Mouse (Mus musculus) megakaryocyte-erythroid progenitor cell, adult 5-6 weeks (primary cell): ENCODE measurements around the gene Amh. TPM values are rescaled to one million over a fixed set of nuclear protein-coding genes. Genes with fewer than 3 reads are reported as not detected.
A peak's percentile ranks its signal among the peaks of the same experiment; 100 is the strongest.

ENCODE experiments used
- ATAC-seq: replicated peaks from 2 replicates; pipeline ENCODE4 v1.8.0; 2016; ENCODE audit warnings: mild to moderate bottlenecking, inconsistent platforms; ENCODE audit not compliant: severe bottlenecking, poor library complexity, low FRiP score, low TSS enrichment
- total RNA-seq, 2 experiments: library from RNA; stranded (forward) in 1 of 2; stranded (reverse) in 1 of 2; fragments of 200-1000, 215-1000 nt in 1 of 2; fragments of >200 nt in 1 of 2; fragmentation: Nextera tagmentation in 1 of 2; gene quantifications; 2 replicates each; pipeline ENCODE4 v1.2.3; 2014 to 2017

The Amh gene
- 0.59 TPM in 1 of 2 replicates, not detected in the other for total RNA-seq (2014; fragmentation: Nextera tagmentation)
- total RNA-seq (2017) = not detected in 2 replicates

DNA sequence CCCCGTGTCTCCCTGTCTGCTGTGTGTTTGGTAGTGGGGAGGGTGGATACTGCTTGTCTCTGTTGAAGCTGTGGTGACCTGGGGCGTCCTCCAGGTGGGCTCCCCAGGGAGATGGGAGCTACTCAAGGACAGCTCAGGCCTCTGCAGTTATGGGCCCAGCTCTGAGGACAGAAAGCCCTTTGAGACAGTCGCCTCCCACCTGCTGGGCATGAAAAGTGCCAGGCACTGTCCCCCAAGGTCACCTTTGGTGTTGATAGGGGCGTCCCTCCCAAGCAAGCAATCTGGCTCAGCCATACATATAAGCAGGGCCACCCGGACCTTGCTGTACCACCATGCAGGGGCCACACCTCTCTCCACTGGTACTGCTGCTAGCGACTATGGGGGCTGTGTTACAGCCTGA lies at the start of gene Amh:
TSS of gene Amh (plus strand) at position 328 of the 400 bp plus-strand sequence.
- ATAC-seq = no peak

DNA sequence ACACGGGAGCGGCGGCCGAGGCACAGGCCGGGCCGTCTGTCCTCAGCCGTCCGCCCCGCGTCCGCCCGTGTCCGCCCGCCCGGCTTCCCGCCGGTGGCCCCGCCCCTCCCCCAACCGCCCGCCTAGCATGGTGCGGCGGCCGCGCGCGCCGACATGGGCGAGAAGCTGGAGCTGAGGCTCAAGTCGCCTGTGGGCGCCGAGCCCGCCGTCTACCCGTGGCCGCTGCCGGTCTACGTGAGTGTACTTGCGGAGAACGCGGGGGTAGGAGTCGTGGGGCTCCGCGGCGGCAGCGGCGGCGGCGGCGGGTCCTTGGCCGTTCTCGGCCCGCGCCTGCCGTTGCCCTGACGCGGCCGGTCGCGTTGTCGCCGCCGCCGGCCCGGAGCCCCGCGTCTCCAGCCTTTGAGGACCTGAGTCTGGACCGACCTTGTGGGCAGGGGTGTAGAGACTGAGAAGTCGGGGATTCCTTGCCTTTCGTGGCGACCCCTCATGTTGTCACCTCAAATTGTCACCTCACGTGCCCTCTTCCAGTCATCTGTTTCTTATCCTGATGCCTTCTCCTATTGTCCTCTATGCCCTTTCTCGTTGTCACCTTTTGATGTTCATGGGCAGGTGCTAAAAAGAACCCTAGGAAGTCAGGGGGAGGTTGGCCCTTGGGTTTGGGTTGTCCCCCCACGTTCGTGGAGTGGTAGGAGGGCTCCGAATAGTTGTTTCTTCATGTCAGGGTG lies 49.6 kb upstream of the Amh start:
- ATAC-seq = no peak

DNA sequence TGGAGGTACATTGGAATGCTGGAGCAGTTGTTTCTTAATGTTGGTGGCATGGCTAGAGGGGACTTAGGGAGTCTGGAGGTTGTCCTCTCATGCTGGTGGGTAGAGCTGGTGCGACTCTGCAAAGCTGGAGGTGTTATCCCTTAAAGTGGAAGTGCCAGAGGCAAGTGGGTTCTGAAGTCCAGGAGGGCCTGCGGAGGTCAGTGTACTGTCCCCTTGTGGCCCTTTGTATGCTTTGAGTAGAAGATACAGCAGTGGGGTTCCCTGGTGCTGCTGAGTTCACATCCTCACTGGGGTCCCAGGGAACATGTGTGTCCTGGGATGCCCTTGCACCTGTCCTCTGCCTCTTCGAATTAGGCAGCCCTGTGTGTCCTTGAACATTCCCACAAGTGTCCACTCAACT lies 48.9 kb upstream of the Amh start:
- ATAC-seq = no peak

DNA sequence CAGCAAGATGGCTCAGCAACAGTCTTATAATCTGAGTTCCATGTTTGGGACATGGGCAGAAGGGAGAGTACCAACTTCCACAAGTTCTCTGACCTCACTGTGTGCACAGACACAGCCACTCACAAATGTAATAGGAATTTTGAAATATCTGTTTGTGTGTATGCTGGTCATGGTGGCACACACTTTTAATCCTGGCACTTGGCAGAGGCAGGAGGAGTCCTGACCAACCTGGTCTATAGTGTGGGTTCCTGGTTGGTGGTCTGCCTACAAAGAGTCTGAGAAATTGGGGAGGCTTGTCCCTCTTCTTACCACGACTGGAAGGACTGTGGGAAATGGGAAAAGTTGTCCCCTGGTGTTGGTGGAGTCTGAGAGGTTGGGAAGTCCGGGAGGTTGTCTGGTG lies 48.5 kb upstream of the Amh start:
- no peak for ATAC-seq

DNA sequence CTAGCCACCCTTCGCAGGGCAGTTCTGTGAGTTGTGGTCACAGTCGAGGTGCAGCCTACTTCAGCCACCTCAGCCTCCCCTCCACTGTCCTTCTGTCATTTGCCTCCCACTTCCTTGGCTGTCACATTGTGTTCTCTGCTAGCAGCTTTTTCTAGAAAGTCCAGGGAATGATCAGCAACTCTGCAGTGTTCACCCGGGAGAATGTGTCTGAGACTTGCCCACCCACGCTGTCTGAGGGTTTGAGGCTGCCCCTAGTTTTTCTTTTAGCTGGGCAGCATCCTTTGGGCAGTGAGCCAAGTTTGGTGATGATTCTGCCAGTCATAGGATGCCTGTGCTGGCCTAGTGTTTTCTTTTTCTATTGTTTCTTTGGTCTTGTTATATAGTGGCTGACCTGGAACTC lies 48.1 kb upstream of the Amh start:
- no peak for ATAC-seq

DNA sequence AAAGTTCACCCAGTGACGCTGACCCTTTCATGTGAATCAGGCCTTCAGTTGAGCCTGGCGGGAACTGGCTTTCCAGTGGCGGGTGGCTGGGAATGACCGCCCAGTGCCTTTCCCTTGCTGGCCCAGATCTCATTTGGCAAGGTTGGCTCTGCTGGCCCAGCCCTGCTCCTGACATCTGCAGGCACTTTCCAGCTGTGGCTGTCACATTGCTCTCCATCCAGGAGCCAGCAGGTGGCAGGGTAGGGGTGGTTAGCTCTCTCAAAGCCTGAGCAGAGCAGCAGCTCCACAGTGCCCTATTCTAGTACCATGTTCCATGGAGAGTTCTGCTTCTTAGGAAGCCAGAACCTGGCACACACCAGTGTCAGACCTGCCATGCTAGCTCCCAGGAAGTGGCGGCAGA lies 47.3 kb upstream of the Amh start:
- peak; percentile 90 for ATAC-seq

DNA sequence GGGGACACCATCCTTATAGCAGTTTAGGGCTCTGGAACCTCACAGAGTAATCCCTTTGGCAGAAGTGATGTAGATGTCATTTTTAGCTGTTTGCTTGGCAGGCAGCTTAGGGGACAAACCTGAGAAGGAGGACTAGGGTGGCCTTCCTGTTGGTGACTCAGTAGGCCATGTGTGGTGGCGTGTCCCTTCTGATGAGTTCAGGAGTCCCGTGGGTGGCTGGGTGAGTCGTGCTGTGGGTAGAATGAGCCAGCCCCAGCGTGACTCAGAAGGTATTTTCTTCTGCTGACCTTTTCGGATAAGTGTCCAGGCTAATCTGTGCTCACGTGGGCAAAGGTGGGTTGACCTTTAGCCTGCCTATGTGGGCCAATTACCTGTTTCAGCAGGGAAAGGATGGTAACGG lies 46.4 kb upstream of the Amh start:
- ATAC-seq = no peak

DNA sequence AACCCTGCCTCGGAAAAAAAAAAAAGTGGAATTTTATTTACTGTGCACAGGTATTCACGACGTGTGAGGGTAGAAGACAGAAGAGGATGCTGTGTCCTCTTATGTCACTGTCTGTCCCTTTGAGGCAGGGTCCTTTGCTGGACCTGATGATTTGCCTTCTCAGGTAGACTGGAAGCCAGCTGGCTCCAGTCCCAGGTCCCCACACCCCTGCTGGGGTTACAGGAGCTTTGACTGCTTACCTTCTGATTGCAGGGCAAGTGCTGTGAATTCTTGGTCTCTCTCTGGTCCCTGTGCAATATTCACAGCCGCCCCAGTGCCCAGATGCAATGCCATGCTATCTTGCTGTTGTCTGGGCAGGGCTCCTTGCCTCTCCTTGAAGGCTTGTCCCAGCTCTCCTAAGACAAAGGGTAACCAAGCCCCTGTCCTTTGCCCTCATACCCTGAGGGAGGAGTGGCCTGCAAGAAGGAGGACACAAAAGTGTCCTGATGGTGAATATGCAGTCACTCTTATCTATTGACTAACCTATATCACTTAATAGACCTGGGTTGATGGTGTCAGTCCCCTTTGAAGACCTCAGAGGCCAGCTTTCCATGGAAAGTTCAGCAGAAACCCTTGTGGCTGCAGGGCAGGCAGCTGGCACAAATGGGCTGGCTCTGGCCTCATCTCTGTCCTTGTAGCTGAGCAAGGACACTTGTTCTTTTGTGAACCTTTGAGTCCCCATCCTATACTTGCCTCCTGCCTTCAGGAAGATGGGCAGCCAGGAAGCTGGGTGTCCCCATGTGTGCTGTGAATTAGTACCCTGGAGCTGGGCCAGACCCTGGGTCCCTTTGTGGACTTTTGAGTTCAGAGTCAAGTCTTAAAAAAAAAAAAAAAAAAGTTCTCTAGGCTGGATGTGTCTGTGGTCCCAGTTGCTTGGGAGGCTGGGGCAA lies 44.2 kb upstream of the Amh start:
- no peak for ATAC-seq

DNA sequence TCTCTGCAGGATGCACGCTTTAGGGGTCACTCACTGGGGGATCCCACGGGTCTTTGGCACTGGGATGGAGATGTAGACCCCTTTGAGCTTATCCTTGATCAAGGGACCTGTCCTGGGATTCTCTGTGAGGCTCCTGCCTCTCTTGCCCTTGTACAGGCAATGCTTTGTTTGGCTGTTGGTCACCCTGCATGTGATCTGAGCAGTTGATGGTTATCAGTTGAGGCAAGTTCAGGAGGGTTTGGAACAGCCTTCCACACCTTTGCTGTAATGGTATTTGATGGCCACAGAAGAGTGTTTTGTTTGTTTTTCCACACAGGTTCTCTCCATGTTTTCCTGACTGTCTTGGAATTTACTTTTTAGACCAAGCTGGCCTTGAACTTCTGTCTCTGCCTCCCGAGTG lies 43.2 kb upstream of the Amh start:
- ATAC-seq = no peak

DNA sequence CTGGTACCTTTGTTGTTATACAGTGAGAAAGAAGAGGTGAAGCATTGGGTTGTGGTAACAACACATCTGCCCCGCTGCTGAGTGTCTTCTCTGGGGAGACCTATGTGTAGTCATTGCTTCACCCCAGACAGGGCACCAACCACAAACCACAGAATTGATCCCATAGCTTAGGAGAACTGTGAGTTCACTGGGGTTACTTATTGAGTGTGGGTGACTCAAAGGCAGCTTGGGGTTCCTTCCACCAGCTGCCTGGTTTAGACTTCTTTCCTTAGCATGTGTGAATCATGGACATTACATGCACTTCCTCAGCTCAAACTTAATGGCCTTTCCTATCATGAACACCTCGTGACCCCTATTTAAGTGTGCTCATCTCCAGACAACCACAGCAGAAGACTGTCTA lies 41.5 kb upstream of the Amh start:
- no peak for ATAC-seq

DNA sequence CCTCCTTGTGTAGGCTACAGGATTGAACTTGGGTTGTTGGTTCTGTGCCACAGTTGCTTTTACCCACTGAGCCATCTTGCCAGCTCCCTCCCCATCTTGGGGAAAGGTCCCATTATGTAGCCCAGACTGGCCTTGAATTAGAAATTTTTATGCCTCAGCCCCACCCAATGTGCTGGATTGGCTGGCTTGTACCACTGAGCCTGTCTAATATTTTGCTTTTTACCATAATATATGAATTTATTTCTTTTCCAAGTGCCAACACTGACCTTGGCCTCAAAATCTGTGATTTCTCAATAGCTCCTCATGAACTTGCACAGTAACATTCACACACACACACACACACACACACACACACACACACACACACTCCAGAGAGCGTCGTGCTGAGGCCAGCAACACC lies 39.3 kb upstream of the Amh start:
- ATAC-seq = no peak

DNA sequence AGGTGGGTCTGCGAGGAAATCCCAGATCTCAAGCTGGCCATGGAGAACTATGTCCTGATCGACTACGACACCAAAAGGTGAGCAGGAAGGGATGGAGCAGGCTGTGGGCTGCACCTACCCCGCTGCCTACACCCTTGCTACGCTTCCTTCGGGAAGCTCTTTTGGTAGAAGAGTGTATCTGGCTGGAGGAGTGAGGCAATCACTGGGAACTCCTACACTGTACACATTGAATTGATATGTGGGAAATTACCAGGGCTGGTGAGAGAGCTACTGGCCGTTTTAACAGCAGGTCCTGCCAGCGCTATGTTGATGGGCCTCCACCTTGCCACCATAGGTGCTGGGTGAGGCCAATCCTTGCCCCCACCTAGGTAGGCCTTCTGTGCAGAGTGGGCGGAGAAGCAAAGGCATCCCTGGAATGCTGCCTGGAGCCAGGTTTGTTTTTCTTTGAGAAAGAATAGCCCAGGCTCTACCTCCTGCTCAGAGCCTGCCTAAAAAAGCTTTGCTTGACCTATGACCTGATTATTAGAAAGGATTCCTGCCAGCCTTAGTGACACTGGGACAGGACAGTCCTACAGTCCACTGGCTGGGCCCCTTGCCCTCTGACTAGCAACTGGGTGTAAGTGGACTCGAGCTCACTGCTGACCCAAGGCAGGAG lies 38.8 kb upstream of the Amh start:
- no peak for ATAC-seq

DNA sequence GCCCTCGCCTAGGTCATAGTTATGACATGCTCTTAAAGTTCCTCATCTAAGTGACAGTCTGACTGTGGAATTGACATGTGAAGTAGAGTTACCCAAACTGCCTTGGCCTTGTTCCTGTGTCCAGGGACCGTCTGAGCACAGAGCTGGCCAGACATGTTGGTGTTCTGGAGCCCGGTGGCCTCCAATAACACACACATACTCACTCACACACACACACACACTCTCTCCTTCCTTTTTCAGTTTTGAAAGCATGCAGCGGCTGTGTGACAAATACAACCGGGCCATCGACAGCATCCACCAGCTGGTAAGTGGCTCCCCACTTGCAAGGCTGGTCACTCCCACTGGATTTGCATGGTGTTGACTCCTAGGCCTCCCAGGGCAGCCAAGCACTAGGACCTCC lies 36.7 kb upstream of the Amh start:
- no peak for ATAC-seq

DNA sequence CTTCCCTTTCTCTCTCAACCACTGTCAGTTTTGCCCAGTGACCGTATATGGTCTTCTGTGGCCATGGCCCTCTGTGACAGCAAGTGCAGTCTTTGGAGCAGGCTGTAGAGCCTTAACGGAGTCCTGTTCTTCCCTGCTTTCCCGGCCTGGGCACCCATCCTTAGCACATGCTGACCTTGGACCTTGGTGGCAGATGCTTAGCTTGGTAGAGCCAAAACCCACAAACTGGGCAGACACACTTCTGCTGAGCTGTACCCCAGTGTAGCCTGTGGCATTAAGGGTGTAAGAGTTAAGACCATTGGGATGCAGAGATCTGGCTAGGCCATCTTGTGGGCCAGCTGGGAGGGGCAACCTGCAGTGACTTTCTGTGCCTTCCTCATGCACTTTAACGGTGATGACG lies 31.2 kb upstream of the Amh start:
- no peak for ATAC-seq

DNA sequence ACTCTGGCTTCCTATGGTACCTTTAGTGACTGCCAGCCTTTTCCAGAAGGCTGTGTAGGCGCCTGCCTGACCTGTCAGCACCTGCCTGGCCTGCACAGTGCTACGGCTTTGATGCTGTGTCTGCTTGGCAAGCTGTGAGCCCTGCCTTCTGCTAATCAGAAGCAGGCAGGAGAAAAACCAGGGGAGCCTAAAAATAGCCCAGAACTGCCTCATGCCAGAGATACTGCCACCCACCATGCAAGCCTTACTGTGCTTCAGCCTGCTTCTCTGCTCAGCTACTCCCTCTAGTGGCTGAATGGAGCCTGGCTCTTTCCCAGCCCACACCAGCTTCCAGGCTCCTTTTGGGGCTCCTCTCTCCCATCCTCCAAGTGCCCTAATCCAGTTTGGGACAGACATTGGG lies 30.5 kb upstream of the Amh start:
- peak; percentile 97 for ATAC-seq

DNA sequence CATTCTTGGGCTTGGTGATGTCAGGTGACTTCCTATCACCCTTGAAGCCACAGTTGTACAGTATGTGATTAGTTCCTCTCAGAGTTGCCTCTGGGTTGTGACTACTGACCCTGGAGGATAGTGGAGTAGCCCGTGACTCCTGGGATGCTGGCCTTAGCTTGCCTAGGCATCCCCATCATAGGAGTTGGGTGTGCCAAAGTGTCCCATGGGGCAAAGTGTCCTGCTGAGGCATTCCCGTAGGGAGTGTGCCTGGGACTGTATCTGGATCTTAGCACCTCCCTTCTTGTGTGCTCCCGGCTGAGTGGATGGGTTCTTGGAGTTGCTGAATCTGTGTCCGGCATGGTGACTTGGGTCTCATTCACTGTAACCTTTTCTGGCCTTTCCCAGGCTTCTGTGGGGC lies 30.1 kb upstream of the Amh start:
- ATAC-seq = peak; percentile 19

DNA sequence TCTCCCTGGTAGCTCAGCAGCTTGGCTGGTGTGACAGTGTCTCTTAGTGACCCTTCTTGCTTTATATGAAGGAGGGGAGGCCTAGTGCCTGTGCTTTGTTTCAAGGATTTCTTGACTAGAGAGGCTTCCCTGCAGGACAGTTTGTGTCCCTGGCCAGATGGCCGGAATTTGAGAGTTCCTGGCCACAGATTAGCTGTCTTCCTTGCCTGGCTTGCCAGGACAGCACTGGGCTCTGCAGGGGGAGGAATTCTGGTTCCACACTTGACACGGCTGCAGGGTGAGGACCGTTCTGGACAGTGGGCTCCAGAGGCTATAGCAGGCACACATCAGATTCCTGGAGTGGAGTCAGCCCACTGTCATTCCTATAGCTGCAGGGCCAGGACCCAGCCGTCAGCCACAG lies 29.3 kb upstream of the Amh start:
- no peak for ATAC-seq

DNA sequence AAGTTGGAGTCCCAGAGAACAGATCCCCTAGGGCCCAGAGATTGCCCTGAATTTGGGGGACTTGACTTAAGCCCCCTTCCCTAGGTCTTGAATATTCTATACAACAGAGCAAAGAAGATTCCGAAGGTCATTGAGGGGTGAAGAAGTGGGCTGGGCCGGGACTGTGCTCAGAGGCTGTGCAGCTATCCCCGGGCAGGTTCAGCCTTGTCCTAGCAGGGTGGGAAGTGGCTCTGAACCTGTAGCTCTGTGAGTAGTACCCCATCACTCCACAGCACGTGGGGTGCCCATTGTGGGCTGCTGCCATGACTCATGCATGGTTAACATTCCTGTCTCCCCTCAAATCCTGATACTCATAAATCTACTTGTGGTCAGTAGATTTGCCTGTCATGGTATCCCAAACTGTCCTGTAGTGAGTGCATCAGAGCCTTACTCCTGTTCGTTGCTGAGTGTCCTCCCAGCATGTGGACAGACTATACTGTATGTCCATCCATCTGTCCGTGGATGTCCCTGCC lies 28.6 kb upstream of the Amh start:
- ATAC-seq = no peak

DNA sequence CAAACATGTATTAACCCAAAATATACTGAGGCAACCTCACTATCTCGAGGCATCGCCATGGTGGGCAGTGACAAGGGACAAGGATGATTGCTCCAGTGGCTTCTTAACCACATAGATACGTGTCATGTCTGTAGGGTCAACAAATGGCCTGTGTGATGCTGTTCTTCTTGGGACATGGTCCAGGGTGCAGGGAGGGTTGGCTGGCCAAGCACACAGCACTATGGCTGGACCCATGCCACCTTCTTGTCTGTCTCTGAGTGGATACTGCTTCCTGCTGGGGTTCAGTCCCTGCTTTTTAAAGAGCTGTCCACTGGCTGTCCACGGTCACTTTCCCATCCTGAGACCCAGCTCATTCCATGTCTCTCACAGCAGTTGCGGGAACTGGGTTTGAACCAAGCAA lies 27.9 kb upstream of the Amh start:
- no peak for ATAC-seq

DNA sequence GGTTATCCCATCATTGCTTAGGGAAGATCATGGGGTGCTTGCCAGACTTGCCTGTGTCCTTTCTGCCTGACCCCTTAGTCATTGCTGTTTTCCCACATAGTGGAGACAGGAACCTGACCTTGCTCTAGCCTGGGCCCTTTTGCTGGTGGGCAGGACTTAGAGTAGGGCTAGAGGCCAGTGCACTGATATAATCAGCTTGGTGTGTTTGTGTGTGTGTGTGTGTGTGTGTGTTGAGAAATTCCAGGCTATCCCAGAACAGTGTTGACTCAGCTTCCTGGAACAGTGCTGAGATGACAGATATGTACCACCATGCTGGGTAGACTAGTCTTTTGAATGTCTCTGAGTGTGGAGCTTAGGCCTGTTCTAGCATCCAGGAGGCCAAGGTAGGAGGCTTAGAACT lies 25.5 kb upstream of the Amh start:
- no peak for ATAC-seq
